Mouse (Mus musculus) myocyte (in vitro differentiated cells): Measurements from ENCODE around the gene Psmb3. TPM values are rescaled to one million over a fixed set of nuclear protein-coding genes. Genes with fewer than 3 reads are reported as not detected.

Source experiments
- H3K27me3 ChIP-seq: one replicate; pipeline ENCODE4 v1.6.1; 2011; ENCODE audit not compliant: control insufficient read depth, insufficient read depth, insufficient read length
- H3K36me3 ChIP-seq: one replicate; pipeline ENCODE4 v1.6.1; 2011; ENCODE audit not compliant: control insufficient read depth, insufficient read depth
- H3K4me2 ChIP-seq: one replicate; pipeline ENCODE4 v1.6.1; 2011; ENCODE audit warnings: low read depth, control low read depth
- H3K4me3 ChIP-seq: one replicate; pipeline ENCODE4 v1.5.1; 2011; ENCODE audit warnings: mild to moderate bottlenecking, control low read depth, moderate library complexity
- H3K79me2 ChIP-seq: one replicate; pipeline ENCODE4 v1.6.1; 2011; ENCODE audit not compliant: control insufficient read depth, insufficient read depth
- H3ac ChIP-seq: one replicate; pipeline ENCODE4 v1.6.1; 2011; ENCODE audit not compliant: control insufficient read depth, insufficient read length
- CEBPB ChIP-seq: IDR thresholded peaks from 2 replicates; pipeline ENCODE4 v1.6.1; 2011; ENCODE audit warnings: mild to moderate bottlenecking, moderate library complexity; ENCODE audit not compliant: poor library complexity, insufficient read depth, severe bottlenecking
- E2F4 ChIP-seq: IDR thresholded peaks from one replicate; pipeline ENCODE4 v1.6.1; 2011; ENCODE audit warnings: mild to moderate bottlenecking, control low read depth, moderate library complexity; ENCODE audit not compliant: insufficient read depth
- MAX ChIP-seq: IDR thresholded peaks from one replicate; pipeline ENCODE4 v1.6.1; 2011; ENCODE audit warnings: low read depth, mild to moderate bottlenecking, control low read depth
- MYOD1 ChIP-seq, 3 experiments: IDR thresholded peaks; one replicate each; pipeline ENCODE4 v1.6.1; 2011; ENCODE audit warnings: control low read depth in 2 of 3, low read depth in 2 of 3, mild to moderate bottlenecking in 2 of 3, moderate library complexity in 1 of 3; ENCODE audit not compliant: insufficient read length in 2 of 3, control insufficient read depth in 1 of 3
- MYOG ChIP-seq, 3 experiments: IDR thresholded peaks; one replicate each; pipeline ENCODE4 v1.6.1; 2011; ENCODE audit warnings: control low read depth in 2 of 3, low read depth in 2 of 3, mild to moderate bottlenecking in 2 of 3; ENCODE audit not compliant: insufficient read length in 2 of 3, control insufficient read depth in 1 of 3, insufficient read depth in 1 of 3
- POLR2A ChIP-seq: IDR thresholded peaks from one replicate; pipeline ENCODE4 v1.6.1; 2011; ENCODE audit warnings: low read depth, mild to moderate bottlenecking, control low read depth, moderate library complexity; ENCODE audit not compliant: insufficient read length
- POLR2AphosphoS2 ChIP-seq: IDR thresholded peaks from one replicate; pipeline ENCODE4 v1.6.1; 2011; ENCODE audit warnings: low read depth, control low read depth; ENCODE audit not compliant: insufficient read length
- REST ChIP-seq: IDR thresholded peaks from one replicate; pipeline ENCODE4 v1.6.1; 2011; ENCODE audit warnings: mild to moderate bottlenecking, control low read depth, moderate library complexity; ENCODE audit not compliant: insufficient read depth, insufficient read length
- SRF ChIP-seq: IDR thresholded peaks from one replicate; pipeline ENCODE4 v1.6.1; 2011; ENCODE audit warnings: low read depth; ENCODE audit not compliant: control insufficient read depth, insufficient read length
- TCF12 ChIP-seq: IDR thresholded peaks from one replicate; pipeline ENCODE4 v1.6.1; 2011; ENCODE audit warnings: mild to moderate bottlenecking, control low read depth; ENCODE audit not compliant: poor library complexity, insufficient read depth, severe bottlenecking
- TCF3 ChIP-seq: IDR thresholded peaks from one replicate; pipeline ENCODE4 v1.6.1; 2011; ENCODE audit warnings: low read depth, control low read depth; ENCODE audit not compliant: insufficient read length
- USF1 ChIP-seq: IDR thresholded peaks from one replicate; pipeline ENCODE4 v1.6.1; 2011; ENCODE audit warnings: low read depth, mild to moderate bottlenecking, control low read depth, moderate library complexity
- polyA plus RNA-seq: library from polyadenylated mRNA; unstranded; fragments of >200 nt; fragmentation: generic; extraction: Trizol; gene quantifications from one replicate; pipeline ENCODE4 v1.2.1, GENCODE M21; 2012; ENCODE audit warnings: missing spikeins

The Psmb3 gene
- polyA plus RNA-seq, 1 experiment: 694 TPM

- H3K36me3 ChIP-seq: peaks cover 16% of the 10 kb centered on the region
- no peaks in the 10 kb centered on the region for H3K27me3 ChIP-seq
- TF ChIP-seq USF1 (no peak), REST (no peak), TCF12 (no peak), SRF (no peak), POLR2AphosphoS2 (no peak), CEBPB (no peak), MAX (no peak), MYOG (IDR thresholded peaks at IDR 0.05; ENCODE audit: control insufficient read depth in 1 of 3, insufficient read depth in 1 of 3, insufficient read length in 2 of 3, low read depth in 2 of 3) (no peak), E2F4 (no peak), TCF3 (no peak), MYOD1 (IDR thresholded peaks at IDR 0.05; ENCODE audit: control insufficient read depth in 1 of 3, insufficient read length in 2 of 3, low read depth in 2 of 3) (no peak)
- H3ac ChIP-seq: no peak overlapping the region
- no peak overlapping the region for H3K4me3 ChIP-seq
- no peaks in the 10 kb centered on the region for H3K79me2 ChIP-seq
- H3K4me2 ChIP-seq: no peak overlapping the region
Observed at GRCm38 (mm10) chr11:97673148-97673547, 30.1 kb upstream of the Psmb3 start.

DNA sequence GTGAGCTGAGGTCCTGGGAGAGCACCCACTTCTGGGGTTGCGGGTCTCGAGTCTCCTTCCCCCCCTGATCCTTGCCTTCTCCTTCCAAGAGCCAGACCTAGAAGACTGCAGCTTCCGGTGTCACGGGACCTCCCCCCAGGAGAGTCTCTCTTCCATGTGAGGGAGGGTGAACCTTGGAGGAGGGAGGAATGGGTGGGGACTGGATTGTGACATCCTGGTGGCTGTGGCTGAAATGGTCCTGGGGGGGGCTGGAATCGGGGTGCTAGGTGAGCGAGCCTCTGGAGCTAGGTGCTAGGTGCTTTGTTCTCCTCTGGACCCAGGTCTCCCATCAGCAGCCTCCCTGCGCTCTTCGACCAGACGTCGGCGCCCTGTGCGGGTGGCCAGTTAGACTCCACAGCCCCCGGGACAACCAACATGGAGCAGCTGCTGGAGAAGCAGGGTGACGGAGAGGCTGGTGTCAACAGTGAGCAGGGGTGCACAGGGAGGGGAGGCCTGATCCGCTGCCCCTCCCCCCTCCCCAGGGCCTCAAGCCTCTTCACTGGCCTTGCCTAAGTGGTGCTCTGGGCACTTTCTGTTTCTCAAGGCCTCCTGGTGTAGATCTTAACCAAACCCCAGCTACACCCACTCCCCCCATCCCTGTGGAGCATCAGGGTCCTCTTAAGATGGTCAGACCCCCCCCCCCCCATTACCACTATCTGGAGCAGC lies 27.0 kb upstream of the Psmb3 start:
- H3K79me2 ChIP-seq: no peaks in the 10 kb centered on the region
- peaks cover 16% of the 10 kb centered on the region for H3K36me3 ChIP-seq
- no peaks in the 10 kb centered on the region for H3K27me3 ChIP-seq
- TF ChIP-seq TCF3: no peak
- TF ChIP-seq CEBPB: no peak
- TF ChIP-seq POLR2A: no peak
- TF ChIP-seq MYOG (IDR thresholded peaks at IDR 0.05; ENCODE audit: control insufficient read depth in 1 of 3, insufficient read depth in 1 of 3, insufficient read length in 2 of 3, low read depth in 2 of 3): no peak
- no peak for TF ChIP-seq MAX
- no peak for TF ChIP-seq POLR2AphosphoS2
- TF ChIP-seq TCF12: no peak
- no peak for TF ChIP-seq SRF
- no peak for TF ChIP-seq REST
- TF ChIP-seq E2F4: no peak
- TF ChIP-seq MYOD1 (IDR thresholded peaks at IDR 0.05; ENCODE audit: control insufficient read depth in 1 of 3, insufficient read length in 2 of 3, low read depth in 2 of 3): no peak
- no peak for TF ChIP-seq USF1
- no peak overlapping the region for H3K4me3 ChIP-seq
- H3ac ChIP-seq: no peak overlapping the region
- H3K4me2 ChIP-seq: no peak overlapping the region

GRCm38 (mm10) chr11:97677381-97677780 lies 25.8 kb upstream of the Psmb3 start:
- Histone ChIP-seq H3K4me2 (no peak overlapping the region), H3ac (no peak overlapping the region), H3K27me3 (no peaks in the 10 kb centered on the region), H3K36me3 (peaks cover 10% of the 10 kb centered on the region), H3K79me2 (no peaks in the 10 kb centered on the region), H3K4me3 (no peak overlapping the region)
- TF ChIP-seq POLR2AphosphoS2 (no peak), TCF3 (no peak), POLR2A (no peak), CEBPB (no peak), MAX (no peak), E2F4 (no peak), USF1 (no peak), MYOD1 (IDR thresholded peaks at IDR 0.05; ENCODE audit: control insufficient read depth in 1 of 3, insufficient read length in 2 of 3, low read depth in 2 of 3) (no peak), SRF (no peak), REST (no peak), MYOG (IDR thresholded peaks at IDR 0.05; ENCODE audit: control insufficient read depth in 1 of 3, insufficient read depth in 1 of 3, insufficient read length in 2 of 3, low read depth in 2 of 3) (no peak), TCF12 (no peak)

- Histone ChIP-seq H3K79me2 (no peaks in the 10 kb centered on the region), H3K36me3 (peaks cover 8% of the 10 kb centered on the region), H3ac (no peak overlapping the region), H3K4me2 (no peak overlapping the region), H3K27me3 (no peaks in the 10 kb centered on the region), H3K4me3 (no peak overlapping the region)
- TF ChIP-seq E2F4 (no peak), POLR2A (no peak), TCF3 (no peak), POLR2AphosphoS2 (no peak), MYOD1 (IDR thresholded peaks at IDR 0.05; ENCODE audit: control insufficient read depth in 1 of 3, insufficient read length in 2 of 3, low read depth in 2 of 3) (no peak), TCF12 (no peak), SRF (no peak)
Observed at GRCm38 (mm10) chr11:97677842-97678241, 25.4 kb upstream of the Psmb3 start.

GRCm38 (mm10) chr11:97678301-97678700 lies 24.9 kb upstream of the Psmb3 start:
- H3K27me3 ChIP-seq: no peaks in the 10 kb centered on the region
- no peaks in the 10 kb centered on the region for H3K79me2 ChIP-seq
- no peak overlapping the region for H3K4me3 ChIP-seq
- TF ChIP-seq TCF12 (no peak), REST (no peak), E2F4 (no peak), POLR2AphosphoS2 (no peak), USF1 (no peak), TCF3 (no peak), SRF (no peak), MYOG (IDR thresholded peaks at IDR 0.05; ENCODE audit: control insufficient read depth in 1 of 3, insufficient read depth in 1 of 3, insufficient read length in 2 of 3, low read depth in 2 of 3) (no peak), MYOD1 (IDR thresholded peaks at IDR 0.05; ENCODE audit: control insufficient read depth in 1 of 3, insufficient read length in 2 of 3, low read depth in 2 of 3) (no peak), CEBPB (no peak), POLR2A (no peak), MAX (no peak)
- H3ac ChIP-seq: no peak overlapping the region
- H3K4me2 ChIP-seq: no peak overlapping the region
- peaks cover 8% of the 10 kb centered on the region for H3K36me3 ChIP-seq
